Mouse (Mus musculus) ES-Bruce4 (cell line): Measurements from ENCODE around the gene Slc22a23.

Experiments
- CTCF ChIP-seq: IDR thresholded peaks from one replicate; pipeline ENCODE4 v1.8.1; 2011; ENCODE audit warnings: low read depth, low read length
- POLR2A ChIP-seq: IDR thresholded peaks from one replicate; pipeline ENCODE4 v1.8.1; 2011; ENCODE audit warnings: low read length; ENCODE audit not compliant: insufficient read depth

DNA sequence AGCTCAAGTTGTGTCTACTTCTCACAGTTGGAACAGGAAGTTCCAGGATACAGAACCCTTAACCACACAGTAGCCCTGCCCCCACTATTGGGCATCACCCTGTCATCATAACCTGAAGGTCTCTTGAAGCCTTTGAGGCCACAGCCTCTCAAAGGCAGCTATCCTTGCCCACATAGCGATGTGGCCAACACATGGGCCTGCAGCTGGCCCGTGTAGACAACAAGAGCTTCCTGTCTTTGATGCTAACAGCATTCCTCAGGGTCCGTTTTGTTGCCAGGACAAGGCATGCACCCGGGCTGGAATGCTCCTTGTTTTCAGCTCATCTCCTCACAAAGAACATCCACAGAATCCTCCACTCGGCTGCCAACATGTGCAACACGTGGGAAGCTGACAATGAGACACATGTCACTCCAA is 66.7 kb downstream of the Slc22a23 start:
- no peak for TF ChIP-seq POLR2A
- TF ChIP-seq CTCF, result no peak
